Mouse (Mus musculus): ENCODE results near the gene Pacsin2.

Pacsin2 gene

DNA sequence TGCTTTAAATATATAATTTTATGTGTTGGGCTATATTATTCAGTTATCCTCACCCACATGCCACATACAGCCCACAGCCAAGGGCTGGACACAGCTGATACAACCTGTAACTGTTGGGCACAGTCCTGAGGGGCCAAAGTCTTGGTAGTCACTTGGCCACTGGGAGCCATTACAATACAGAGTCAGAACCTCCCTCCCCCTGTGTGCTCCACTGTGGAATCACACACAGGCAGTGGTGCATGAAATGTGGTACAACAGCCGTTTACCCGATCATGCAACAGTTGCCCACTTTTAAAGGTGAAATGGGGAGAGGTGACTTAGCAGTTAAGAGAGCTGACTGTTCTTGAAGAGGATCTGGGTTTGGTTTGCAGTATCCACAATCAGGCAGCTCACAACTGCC is 14.4 kb downstream of the Pacsin2 start:
- DNase-seq: no peak

DNA sequence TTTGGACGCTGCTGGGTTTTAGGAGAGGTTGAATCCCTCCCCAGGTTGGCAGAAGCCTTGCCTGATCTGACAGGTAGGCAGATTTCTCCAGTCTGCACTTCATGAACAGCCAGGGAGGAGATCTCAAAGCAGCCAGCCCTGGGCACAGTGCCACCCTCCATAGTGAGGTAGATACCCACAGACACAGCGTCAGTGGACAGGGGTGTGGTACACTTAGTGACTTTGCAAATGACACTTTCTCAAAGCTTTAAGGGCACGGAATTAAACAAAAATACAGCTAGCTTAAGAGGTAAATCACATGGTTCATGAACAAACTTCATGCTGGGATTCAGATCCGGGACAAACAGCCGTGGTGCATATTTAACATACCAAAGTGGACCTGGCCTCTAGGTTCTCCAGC is 15.8 kb downstream of the Pacsin2 start:
- no peak for DNase-seq

DNA sequence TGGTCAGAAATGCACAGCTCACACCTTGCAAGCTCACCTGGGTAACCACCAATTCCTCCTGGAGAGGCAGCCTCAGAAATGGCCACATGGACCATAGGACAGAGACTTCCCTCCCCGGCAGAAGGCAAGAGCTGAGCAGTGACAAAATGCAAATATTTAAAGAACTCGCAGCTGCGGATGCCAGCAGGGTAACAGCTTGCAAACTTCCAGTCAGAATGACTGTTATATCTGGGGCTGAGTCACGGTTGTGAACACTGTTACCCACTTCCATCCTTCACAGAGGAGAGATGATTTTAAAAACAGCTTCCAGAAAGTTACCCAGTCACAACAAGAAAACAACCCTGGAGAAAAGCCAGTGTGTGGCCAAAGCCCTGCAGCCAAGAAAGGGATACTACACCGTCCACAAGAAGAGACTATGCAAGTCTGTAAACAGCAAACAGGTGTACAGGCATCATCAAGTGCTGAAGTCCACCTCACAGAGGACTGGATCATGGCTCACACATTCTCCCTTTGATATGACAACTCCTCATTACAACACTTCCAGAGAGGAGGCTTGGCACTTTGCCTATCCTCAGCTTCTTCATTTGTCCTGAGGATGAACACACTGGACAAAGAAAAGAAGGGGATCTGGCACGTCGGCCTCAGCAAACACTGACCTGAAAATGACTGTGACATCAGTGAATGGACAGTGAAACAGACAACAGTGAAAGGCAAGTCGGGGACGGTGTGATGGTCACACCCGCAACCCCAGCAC is 16.4 kb downstream of the Pacsin2 start:
- DNase-seq: no peak

DNA sequence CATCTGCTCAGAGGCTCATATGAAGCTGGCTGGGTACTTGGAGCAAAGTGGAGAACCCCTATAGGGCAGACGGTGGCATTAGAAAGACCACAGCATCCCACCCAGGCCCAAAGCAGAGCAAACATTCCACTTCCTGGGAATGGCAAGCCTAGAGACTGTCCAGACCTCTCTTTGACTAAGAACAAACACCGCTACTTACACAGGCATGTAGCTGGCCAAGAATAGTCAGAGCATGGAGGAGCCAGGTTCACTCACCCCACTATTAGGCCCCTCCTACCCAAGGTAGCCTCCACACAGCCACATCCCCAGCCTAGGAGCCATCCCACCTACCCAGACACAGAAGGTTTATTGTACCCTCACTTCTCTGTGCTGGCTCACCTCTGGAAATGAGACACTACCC is 18.5 kb downstream of the Pacsin2 start:
- DNase-seq: no peak

DNA sequence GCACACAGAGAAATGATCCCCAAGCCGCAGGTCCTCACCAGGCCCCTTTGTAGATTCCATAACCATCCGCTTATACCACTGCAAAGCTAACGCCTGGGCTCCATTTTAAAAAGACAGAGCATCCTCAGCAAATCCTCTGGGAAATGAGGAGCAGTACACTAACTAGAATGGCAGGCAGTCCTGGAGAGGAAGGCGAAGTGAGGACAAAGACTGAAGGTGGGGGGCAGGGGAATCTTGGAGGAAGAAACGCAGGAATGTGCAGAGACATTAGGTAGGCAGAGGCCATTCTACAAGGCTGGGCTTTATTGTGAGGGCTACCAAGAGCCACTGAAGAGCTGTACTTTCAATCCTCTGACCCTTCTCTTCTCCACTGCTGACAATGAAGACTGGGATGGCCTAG is 19.0 kb downstream of the Pacsin2 start:
- DNase-seq: no peak

DNA sequence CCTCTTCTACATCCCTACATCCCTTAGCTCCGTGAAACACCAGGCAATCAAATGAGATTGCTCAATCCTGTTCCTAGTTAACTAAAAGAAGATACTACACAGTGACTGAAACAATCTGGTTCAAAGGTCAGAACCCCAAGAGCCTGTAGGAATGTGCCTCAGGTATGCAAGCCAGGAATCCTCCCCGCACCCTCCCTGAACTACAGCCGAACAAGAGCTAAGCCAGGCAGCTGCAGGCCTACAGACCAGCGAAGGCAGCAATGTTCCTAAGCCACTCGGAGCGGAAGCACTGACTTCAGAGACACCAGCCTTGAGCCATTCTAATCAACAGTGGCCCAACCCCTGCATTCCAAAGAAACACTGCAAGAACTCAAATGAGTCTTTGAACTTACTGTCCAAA is 20.0 kb downstream of the Pacsin2 start:
- DNase-seq: peak; percentile 70

DNA sequence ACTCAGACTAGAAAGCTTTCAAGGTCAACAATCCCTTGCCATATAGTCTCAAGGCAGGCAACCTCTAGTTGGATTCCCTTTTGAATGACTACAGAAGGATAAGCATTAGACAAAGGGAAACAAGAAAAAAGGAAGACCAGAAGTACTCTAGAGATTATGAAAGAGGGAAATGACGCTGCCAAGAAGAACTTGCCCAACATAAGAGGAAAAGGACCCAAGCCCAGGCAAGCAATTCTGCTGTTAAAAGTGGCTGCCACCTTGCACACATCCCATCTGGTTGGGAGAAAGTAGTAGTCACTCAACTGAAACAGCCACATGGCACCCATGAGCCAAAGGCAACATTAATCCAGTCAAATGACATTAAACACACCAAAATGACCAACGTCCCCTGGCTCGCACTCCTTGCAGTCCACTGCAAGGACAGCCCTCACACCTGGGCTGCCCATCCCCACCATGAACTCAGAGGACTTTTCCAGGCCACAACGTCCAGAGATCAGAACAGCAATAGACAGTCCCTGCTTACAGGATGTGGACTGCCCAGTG is 21.8 kb downstream of the Pacsin2 start:
- peak; percentile 54 for DNase-seq

DNA sequence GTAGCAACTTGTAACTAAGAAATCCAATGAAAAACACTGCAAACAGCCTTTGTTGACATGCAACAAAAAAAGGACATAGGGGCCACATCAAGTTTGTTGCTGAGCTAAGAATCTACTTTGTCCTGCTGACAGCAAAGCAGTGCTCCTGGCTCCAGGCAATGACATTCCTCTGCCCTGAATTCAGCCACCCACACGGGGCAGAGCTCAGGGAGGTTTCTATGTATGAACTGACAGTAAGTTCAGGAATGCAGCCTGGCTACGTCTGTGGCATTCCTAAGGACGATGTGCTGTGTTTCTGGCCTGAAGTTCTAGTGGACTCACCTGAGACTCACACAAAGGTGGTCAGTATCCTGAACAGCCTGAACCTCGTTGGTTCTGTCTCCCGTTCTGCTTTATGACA is 23.7 kb downstream of the Pacsin2 start:
- DNase-seq: no peak

DNA sequence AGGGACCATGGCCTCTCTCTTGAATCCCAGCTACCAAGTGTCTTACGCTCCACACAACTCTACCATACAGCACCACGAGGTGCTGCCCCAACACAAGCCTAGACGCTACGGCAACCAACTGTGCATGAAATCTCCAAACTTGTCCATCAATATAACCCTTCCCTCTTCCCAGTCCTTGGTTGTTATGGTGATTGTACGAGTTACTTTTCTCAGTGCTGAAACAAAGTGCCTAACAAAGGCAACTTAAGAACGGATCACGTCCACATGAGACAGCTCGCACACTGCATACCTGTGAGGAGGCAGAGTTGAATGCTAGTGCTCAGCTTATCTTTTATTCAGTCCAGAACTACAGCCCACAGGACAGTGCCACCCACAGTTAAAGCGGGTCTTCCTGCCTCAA is 27.9 kb downstream of the Pacsin2 start:
- no peak for DNase-seq

DNA sequence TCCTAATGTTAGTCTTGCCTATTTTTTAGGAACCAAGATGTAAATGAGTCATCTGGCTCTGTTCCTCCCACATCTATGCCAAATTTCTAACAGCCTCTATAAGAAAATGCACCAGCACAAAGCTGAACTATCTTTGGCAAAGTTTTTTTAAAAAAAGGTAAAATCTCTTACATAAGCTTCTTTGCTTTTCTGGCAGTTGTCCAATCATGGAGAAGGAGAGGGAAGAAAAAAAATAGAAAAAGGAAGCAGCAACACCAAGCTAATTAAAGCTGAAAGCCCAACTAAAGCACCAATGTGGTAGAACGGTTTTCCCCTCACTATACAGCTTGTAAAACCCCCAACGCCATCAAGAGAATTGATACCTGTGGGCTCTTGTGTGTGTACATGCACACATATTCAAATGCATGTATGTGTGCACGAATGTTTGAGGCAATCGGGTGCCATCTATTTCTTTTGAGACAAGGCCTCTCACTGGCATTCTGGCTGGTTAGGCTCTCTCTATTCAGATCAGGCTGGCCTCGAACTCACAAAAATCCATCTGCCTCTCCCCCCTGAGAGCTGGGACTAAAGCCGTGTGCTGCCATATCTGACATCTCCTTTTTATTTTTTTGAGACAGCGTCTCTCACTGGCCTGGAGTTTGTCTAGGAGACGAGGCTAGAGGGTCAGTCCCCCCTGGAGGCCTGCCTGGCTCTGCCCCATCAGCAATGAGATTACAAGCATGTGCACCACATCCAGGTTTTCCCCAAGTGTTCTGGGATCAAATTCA is 28.9 kb downstream of the Pacsin2 start:
- DNase-seq: no peak

DNA sequence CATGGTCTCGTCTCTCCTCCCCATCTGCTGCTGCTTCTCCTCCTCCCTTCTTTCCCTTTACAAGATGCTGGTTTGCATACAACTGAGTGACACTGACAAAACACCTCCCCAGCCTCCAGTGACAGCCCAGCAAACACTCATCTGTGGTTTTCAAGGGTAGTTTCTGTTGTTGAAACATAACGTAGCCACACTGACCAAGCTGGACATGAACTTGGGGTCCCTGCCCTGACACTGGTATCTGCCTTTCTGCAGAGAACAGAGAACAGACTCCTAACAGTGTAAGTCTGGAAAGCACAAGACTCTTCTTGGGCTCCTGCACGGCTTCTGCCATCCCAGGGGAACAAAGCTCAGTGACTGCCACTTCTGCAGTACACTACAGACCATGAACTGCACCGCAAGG is 29.7 kb downstream of the Pacsin2 start:
- DNase-seq: no peak

DNA sequence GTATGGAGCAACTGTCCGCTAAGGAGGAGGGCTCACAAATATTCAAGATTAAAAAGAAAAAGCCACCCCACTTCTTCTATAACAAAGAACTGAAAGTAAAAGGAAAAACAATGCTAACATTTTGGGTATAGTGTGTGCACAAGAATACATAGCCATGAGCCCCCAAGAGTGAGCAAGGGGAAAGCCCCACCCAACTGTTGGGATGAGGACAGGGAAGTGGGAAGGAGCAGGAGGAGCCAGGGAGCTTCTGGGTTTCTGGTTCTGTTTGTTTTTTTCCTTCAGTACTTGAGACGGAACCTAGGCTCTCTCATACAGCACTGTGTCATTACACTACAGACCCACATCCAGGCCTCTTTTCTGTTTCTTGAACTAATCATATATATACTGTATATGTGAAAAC is 31.1 kb downstream of the Pacsin2 start:
- DNase-seq: no peak

DNA sequence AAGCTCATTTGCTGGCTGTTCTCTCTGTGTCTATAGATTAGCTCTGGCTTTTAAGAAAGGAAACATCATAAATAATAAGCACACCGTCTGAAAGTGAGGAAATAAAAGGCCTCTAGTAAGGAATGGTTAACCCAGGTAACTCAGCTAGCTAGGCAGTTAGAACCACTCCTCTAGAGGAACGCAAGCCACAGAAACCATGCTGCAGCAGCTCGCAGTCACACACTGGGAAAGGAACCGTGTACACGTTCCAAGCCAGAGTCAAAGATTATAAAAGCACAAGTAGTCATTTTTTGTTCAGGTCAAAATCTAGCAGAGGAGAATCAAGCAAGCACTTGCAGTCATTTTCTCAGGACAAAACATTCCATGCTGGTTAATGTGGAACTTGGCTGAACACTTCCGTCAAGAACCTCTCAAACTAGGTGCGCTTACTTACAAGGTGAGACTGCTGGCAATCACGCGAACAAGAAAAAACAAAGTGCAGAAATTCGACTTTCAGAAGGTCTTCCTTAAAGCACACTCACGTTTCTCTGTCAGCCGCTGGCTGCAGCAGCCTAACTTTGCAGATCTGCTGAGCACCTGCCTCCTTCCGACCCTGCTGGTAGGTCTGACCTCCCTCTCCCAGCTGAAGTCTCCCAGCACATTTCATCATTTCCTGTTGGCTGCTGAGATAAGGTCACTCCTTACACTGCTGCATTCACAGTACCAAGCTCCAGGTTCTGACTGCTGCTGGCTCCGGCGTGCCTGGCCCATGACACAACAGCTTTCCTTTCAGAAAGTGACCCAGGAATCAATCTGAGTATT is 32.0 kb downstream of the Pacsin2 start:
- peak; percentile 79 for DNase-seq

DNA sequence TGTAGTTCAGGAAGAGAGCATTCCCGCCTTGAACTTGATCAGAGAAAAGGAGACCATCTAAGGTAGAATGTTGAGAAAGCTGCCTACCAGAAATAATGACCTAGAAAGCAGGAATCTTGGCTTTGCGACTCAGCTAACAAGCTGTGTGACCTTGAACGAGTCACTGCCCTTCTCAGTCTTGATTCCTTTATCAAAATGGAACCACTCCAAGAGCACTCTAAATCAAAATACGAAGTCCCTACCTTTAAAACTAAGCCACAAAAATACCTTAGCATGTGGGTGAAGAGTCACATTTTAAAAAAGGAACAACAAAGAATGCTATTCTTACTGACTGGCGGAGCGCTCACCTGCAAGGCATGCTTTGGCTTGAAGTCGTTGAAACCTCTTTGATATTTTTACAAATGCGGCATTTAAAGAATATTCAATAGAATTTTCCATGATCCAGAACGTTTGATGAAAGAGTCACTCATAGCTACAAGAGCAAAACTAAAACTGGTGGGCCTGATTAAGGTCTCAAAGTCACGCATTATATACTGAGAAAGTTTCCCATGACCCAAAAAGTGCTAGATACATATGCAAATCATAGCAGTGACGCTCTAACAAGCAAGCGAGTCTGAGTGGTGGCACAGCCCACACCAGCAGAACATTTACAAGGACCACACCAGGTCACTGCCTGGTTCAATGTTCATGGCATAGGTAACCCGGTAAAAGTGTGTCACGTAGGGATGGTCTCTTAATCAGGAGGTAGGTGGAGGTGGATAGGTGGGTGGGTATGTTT is 33.2 kb downstream of the Pacsin2 start:
- DNase-seq: no peak

DNA sequence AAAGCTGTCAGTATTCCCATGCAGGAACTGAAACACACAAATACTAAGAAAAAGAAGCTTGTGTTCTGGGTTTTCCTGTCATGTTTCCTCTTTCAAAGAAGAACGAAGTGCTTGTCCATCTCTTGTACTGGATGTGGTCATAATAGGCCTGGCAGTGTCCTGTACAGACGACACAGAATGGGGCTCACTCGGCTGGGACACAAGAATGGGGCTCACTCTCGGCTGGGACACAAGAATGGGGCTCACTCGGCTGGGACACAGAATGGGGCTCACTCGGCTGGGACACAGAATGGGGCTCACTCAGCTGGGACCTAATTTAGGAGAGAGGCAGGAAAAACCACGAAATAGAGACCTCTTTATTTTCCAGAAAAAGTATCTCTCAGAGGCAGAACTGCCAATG is 34.0 kb downstream of the Pacsin2 start:
- no peak for DNase-seq

DNA sequence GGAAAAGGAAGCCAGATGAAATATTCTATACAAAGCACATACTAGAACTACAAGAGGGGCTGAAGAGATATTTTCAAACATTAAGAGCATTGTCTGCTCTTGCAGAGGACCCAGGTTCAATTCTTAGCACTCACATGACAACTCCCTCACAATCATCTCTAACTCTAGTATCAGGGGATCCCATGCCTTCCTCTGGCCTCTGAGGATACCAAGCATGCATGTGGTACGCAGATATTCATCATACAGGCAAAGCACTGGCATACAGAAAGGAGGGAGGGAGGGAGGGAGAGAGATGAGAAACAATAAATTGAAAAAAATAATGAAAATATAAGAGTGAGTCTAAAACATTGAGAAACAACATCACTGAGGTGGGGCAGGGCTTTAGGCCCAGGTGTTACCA is 35.8 kb downstream of the Pacsin2 start:
- no peak for DNase-seq

DNA sequence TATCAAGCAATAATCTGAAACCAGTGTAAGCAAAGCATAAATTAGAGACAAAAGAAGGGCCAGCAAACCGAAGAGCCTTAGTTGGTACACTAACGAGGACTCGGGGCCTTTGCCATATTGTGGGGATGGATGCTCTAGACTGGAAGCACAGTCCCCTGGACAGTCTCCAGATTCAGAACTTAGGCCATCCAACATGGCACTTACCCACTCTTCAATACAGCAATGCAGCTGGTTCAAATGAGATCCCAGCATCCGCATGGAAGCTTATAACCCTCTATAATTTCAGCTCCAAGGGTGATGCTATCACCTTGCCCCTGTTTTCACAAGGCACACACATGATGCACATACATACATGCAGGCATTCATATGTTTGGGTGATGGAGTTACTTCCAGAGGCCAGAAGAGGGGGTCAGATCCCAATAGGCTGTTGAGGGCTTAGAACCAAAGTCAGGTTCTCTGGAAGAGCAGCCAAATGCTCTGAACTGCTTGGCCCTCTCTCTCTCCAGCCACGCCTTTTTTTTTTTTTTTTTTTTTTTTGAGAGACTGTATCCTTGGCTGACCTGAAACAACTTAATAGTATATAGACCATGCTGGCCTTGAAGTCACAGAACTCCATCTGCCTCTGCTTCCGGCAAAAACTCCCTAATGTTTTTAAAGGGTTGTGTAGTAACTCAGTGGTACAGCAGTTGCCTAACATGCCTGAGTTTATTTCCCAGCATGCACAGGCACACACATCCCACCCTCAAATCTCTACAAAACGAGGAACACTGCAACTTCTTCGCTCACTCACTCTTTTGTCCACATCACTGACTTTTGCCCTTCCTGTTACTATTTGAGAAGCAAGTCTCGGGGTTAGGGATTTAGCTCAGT is 36.9 kb downstream of the Pacsin2 start:
- no peak for DNase-seq

DNA sequence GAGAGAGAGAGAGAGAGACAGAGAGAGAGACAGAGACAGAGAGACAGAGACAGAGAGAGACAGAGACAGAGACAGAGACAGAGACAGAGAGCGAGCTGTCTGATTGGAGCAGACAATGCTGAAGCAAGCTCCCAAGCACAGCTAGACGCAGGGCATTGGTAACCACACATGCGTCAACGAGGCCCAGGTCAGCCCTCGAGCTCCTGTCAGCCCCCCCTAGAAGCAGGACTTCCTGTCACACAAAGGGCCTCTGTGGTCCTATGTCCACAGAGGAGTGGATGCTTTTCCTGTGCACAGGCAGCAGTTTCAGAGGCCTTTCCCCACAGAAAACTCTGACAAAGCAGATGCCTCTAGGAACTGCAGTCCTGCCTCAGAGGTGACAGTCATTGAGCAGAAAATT is 38.6 kb downstream of the Pacsin2 start:
- DNase-seq: no peak

DNA sequence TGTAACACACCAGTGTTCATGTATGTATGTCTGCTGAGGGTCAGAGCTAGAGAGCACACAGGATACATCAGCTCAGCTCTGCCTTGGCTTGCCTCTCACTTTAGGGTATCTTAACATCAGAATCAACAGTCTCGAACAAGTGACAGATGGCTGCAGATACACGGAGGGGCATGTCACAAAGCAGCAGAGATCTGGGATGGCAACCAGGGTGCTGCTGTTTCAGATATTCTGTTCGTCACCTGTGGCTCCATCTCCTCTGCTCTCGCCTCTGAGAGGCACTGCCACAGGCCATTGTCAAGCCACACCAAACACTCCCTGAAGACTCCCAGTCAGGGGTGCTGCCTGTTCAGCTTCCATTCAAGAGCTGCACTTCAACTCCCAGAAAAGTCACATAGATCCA is 39.1 kb downstream of the Pacsin2 start:
- DNase-seq: no peak

DNA sequence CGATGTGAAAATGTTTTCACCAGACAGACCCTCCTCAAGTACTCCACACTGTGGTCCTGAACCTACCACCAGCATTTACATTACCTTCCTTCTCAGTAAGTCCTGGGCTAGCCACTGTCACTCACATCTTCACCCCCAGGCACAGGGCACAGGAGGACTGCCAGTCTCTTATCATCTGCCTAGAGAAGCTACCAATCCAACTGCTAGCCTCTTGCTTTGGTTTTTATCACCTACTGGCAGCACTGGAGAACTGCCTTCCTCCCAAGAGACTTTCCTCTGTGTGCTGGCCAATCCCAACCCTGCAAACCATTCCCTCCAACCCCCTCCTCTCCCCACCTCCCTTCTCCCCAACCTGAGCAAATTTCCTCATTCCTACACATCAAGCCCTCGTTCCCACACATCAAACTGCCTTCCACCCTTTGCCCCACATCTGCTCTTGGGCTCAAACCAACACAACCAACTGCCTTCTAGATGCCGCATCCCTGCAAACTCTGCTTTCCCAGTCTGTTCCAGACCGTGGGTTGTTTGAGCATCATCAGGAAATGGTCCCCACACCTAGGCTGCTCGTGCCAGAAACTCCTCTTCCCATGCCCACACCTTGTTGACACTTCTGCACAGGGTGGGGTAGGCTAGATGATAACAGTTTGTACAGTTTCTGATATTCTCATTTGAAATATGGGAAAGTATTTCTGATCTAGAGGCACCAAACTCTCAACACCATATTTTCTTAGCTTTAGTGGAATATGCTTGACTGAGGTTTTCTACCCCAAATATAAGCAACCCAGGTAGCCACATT is 40.6 kb downstream of the Pacsin2 start:
- DNase-seq: no peak
